Mouse (Mus musculus): ENCODE measurements around the gene Gm10643.

The Gm10643 gene

DNA sequence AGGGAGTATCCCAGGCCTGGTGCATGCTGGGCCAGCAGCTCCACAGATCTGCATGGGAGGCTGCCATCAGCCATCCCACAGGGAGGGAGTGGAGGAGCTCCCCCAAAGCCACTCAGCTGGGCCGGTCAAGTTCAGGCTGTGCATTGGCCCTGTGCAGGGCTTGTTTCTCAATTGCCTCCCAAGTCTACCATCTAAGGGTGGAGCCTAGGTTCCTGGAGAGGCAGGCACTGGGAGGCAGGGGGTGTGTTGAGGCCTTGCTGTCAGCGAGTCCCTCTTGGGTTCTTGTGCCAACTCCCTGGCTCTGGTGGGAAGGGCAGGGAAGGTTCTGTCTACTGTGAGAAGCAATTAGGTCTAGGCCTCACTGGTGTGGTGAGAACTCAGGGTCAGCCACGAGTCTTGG, 7.0 kb upstream of the Gm10643 start:
- no peak for DNase-seq (ENCODE audit: low read depth, low spot score)

DNA sequence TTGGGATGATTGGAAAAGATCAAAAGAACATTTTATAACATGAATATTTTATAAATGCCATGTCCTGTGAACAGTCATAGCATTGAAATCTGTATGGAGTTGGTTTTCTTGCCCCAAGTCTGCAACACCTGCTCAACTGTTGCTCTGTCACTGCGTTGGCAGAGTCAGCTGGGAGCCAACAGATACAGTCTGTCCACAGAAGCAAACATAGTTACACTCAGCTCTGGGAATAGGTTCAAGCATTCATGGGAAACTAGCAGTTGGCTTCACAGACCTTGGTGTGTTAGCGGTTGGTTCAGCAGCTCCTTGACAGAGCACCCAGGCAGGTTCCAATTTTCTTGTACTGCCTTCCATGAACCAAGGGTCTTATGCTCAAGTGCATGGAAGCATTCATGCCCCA, 5.7 kb upstream of the Gm10643 start:
- DNase-seq (ENCODE audit: low read depth, low spot score), result no peak

DNA sequence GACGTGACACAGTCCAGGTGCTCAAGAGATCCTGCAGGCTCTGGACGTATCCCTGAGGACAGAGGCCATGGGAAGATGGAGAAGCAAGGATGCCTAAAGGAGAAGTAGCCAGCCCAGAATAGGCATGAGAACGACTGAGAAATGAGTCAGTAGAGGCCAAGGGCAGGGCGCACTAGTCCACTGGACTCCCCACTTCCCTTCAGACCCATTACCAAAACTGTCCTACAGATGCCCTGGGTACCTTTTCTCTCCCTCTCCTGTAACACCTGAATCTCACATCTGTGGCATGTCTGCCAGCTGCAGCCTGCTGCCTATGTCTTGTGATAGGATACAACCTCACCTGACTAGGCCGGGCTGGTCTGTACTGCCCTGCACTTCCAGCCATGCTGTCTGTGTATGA, 5.3 kb upstream of the Gm10643 start:
- peak; percentile 16 for DNase-seq (ENCODE audit: low read depth, low spot score)

DNA sequence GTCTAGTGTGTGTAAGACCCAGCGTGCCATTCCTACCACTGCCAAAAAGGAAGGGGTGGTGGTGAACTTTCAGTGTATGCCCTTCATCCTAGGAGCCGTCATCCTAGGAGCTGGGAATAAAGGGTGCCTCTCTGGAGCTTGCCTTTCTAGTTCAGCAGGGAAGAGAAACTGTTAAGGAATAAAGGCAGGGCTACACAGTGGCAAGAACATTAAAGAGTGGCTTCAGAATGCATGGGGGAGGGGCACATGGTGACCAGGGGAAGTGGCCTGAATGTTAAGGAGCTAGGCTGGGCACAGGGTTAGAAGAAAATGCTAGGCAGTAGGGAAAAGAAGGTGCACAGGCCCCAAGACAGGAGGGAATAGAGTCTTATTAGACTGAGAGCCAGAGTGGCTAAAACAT, 4.8 kb upstream of the Gm10643 start:
- DNase-seq (ENCODE audit: low read depth, low spot score), result no peak

DNA sequence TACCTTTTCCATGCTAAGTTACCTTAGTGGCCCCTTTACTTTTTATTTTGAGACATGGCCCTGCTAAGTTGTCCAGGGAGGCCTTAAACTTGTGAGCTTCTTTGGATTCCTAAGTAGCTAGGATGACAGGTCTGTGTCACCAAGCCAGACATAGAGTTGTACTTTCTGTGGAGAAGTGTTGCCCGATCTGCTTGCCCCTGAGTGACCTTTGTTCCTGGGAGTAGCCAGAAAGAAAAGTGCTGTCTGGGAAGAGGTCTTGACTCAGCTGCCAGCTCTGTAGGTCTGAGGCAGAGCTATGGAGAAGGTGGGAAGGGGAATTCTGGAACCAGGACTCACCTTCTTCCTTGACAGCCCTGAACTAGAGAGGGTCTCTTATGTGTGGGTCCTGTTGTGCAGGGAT, 4.2 kb upstream of the Gm10643 start:
- DNase-seq (ENCODE audit: low read depth, low spot score), result no peak

DNA sequence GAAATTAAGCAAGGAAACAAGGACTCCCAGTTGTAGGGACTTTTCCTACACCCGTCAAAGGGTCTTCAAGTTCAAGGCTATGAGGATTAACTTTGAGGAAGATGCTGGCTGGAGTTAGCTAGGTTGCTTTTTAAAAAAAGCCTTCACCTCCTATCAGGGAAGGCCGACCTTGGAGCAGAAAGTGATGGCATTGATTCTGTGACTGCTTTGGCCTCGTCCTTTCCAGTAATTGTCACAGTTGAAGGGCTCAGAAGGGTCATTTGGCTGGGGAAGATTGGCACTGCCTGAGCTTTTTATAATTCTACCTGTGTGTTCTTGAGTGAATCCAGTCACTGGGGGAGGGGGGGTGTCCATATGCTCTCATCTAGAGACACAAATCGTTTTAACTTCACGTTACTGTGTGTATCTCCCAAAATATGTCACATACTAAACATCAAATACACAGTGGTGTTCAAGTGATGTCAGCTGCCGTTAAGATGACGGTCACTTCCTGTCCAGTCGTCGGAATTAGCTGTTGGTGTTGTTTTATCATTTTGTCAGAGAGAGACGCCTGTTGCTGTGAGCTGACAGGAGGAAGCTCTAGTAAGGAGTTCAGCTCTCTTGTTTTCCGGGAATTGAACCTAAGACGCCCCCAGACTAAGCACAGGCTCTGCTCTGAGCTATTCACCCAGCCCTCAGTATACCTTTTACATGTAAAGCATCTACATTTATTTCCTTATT, 3.5 kb upstream of the Gm10643 start:
- DNase-seq (ENCODE audit: low read depth, low spot score), result no peak

DNA sequence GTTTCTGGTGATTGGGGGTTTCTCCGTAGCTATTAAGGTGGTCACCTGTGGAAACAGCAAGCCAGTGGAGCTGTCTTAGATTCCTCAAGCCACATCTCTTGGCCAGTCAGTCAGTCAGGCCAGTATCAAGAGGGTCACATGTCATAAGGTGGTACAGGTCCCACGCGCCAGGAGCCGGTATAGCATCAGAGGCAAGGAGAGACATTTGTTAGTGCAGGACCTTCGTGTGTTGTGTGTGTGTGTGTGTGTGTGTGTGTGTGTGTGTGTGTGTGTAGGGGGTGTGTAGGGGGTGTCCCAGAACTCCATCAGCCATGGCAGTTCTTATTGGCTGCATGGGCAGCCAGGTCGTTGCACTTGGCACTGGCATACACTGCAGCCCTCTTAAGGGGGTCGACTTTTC, 3.0 kb upstream of the Gm10643 start:
- peak; percentile 13 for DNase-seq (ENCODE audit: low read depth, low spot score)

DNA sequence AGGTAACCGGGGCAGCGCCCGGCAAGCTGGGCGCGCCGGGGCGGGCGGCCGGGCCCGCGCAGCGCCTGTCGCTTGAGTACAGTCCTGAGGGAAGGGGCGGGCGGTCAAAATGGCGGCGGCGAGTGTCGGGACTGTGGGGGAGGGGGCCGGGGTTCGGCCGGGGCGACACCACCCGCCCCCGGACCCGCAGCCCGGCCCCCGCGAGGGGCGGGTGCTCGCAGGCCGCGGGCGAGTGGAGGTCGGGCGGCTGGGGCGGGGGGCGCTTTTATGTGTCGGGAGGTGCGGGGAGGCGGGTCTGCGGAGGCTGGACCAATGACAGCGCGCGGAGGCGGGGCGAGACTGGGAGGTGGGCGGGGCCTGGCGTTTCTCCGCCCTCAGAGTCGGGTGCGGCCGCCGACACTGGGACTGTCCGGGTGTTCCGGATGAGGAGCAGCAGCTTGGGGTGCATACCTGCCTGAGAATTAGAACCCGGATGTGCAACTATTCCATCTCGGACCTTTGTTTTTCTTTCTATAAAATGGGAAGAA, 2.2 kb upstream of the Gm10643 start:
- peak; percentile 95 for DNase-seq (ENCODE audit: low read depth, low spot score)

DNA sequence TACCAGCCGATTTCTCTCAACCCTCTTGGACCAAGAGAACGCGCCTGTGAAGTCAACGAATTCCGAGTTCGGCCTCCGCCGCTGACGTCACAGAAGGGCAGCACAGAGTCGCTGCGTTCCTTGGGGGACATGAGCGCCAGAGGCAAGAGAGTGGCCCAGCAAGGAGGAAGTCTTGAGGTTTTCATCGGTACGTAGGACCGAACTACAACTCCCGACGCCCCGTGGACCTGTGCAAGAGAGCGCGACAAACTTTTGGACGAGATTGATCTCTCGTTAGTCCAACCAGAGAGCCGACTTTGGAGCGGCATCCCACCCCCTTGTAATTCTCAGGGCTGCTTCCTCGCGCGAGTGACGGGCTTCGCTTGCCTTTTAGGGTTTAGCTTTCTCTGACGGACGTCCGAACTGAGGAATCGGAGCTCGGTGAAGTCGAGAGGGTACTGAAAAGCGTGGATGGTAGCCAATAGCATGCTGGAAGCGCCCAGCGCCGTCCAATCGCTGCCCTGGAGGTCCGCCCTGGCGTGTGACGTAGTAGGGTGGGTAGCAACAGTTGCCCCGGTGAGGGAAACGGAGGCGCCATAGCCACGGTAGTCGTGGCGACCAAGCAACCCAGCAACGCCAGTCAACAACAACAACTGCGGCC, 1.5 kb upstream of the Gm10643 start, which contains the start of gene Rfx1:
TSS of gene Rfx1 (plus strand) at position 544 of the 640 bp plus-strand sequence.
- peak; percentile 100 for DNase-seq (ENCODE audit: low read depth, low spot score)

DNA sequence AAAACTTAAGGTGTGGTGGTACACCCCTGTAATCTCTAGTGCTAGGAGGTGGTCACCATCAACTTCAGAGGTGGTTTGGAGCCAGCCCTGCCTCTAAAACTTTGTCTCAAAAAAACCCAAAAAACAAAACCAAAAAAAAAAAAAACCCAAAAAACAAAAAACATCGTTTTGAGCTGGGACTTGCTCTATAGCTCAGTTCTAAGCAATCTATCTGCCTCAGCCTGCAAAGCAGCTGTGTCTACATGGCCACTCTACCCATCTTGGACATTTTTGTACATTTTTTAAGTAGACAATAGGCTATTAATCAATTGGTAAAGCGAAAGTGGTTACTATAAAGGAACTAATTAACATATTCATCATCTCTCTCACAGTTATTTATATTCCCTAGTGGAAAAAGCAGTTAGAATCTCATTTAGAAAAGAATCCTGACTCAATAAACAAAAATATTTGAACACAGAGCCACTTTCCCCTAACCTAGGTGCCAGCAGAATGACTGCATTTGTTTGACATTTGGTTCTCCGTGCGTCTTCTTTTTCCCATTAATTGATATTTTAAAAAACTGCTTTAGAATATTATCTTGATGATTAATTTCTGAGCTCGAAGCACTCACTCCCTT, 628 bp upstream of the Gm10643 start:
- DNase-seq (ENCODE audit: low read depth, low spot score), result no peak

DNA sequence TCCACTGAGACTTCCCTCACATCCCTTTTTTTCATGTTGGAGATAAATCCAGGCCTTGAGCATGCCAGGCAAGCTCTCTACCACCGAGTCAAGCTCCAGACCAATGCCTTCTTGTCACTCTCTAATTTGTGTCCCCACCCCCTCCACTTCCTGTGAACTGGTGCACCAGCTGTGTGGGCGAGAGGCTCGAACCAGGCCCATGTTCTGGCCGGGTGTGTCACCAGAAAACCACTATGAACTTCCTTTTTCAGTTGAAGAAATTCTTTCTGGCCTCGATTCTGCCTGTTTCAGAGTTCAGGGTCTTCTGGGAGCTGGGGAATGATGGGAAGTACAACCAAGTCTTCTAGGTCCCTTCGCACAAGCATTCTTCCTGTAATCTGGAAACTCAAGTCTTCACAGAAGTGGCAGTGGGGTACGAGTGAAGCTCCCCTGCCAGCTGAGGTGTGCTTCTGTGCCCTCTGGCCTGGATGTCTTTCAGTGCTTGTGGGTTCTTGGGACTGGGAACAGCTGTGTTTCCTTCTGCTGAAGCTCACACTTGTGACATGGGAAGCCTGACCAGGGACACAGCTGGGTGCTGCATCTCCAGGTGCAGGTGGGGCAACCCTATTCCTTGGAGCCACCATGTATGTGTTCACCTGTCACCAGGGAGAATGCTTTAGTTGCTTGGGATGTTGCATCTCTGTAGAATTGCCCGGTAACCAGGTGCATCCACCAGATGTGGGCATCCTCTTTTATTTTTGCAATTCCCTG, 901 bp downstream of the Gm10643 start:
- peak; percentile 80 for DNase-seq (ENCODE audit: low read depth, low spot score)

DNA sequence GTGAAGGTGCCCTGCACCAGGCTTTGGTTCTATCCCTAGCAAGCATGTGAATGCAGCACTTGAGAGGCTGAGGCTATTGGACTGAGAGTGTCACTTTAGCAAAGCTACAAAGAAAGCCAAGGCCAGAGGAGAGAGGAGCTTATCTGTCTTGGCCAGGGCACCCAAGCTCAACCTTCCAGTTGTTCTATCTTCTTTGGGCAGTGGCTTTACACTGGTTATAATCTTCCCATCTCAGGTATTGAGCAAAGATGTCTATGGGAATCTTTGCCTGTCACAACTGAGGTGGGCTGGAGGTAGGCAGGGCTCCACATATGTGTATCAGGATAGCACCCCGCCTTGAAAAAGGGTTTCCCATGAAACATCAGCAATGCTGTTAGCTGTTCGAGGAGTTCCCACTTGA, 4.7 kb downstream of the Gm10643 start:
- no peak for DNase-seq (ENCODE audit: low read depth, low spot score)

DNA sequence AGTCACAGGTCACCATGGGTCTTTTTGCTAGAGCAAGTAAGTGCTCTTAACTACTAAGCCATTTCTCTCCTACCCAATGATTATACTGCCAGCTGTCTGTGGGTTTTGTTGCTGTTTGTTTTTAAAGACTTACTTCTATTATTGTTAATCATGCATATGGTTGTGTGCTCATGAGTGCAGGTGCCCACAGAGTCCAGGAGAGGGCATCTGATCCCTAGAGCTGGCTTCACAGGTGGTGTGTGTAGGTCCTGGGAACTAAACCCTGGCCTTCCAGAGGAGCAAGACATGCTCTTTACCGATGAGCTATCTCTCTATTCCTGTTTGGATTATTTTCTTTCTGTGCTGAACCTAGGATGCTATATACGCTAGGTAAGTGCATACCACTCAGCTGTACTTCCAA, 5.7 kb downstream of the Gm10643 start:
- peak; percentile 26 for DNase-seq (ENCODE audit: low read depth, low spot score)

DNA sequence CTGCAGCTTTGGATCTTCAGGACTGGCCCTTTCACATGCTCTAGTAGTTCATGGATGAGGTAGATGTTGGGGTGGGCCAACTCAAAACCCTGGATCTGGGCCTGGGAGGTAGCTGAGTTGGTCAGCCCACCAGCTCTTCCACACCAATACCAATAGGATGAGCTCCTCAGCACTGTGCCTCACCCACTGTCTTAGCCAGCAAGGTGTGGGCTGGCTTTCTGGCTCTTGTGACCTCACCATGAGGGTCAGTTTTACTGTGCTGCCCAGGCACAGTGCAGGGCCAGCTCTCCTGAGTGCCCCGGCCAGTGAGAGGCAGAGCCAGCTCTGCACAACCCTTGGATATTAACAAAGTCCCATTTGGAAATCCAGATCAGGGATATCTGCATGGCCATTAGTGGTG, 7.1 kb downstream of the Gm10643 start:
- no peak for DNase-seq (ENCODE audit: low read depth, low spot score)

DNA sequence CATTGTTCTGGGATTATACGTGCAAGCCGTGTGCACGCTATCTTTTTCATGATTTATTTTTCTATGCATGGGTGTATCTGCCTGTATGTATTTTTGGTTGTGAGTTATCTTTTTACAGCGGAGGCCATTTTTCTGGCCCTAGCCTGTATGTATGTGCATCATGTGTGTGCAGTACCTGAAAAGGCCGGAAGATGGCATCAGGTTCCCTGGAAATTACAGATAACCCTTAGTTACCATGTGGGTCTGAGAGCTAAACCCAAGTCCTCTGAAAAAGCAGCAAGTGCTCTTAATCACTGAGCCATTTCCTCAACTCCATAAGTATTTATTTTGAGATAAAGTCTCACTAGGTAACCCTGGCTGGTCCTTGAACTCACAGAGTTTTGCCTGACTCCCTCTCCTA, 11.7 kb downstream of the Gm10643 start:
- DNase-seq (ENCODE audit: low read depth, low spot score), result no peak

DNA sequence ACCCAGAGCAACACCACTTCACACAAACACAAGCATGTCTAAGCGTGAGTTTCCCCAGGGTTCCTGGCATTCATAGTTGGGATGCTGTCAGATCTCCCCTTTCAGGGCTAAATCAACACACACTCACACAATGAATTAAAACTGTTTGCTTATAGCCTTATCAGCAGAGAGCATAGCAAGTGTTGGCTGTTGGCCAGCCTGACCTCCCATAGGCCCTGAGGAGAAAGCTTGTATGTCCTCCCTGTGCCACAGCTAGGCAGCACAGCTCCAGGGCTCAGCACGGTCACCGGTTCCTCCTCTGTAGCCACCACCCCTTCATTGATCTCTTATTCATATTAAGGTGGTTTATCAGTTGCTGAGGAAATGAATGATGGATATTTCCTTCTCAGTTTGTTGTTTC, 12.2 kb downstream of the Gm10643 start:
- DNase-seq (ENCODE audit: low read depth, low spot score), result no peak

DNA sequence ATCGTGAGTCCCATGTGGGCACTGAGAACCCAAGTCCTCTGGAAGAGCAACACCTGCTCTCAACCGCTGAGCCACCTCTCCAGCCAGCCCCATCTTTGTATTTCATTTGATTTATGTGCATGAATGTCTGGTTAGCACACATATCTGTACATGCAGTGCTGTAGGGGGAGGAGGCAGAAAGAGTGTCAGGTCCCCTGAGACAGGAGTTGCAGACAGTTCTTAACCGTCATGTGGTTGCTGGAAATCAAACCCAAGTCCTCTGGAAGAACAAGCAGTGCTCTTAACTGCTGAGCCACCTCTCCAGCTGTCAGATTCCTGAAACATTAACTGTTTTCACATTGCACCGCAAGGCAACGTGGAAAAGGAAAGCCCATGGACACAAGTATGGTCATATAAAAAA, 16.8 kb downstream of the Gm10643 start:
- DNase-seq (ENCODE audit: low read depth, low spot score), result no peak

DNA sequence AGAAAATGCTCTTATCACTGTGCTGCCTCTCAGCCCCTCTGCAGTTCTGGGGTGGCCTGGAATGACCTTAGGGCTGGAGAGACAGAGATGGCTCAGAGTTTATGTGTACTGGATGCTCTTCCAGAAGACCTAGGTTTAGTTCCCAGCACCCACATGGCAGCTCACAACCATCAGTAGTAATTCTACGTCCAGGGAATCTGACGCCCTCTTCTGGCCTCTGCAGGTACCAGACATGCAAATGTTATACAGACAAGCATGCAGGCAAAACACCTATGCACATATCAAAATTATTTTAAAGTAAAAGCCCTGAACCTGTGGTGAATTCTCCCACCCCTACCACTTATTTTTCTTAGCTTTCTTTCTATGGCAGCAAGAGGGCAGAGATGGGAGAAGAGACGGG, 18.4 kb downstream of the Gm10643 start:
- no peak for DNase-seq (ENCODE audit: low read depth, low spot score)

DNA sequence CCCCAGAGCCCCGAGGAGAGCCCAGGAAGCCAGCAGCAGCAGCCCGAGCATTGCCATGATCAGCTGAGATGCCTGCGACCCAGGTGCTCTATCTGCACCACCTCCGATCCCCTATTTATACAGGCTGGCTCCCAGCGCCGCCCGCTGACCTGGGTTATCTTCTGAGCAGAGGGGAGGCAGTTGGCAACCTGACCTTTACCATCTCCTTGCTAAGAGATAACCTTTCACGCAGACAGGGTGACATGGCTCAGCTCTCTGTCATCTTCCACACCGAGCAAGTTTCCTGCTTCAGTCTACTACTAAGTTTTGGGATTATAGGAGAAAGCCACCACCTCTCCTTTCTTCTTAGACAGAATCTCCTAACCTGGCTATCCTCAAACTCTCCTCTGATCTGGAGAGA, 20.0 kb downstream of the Gm10643 start, which contains the start of gene Rln3:
TSS of gene Rln3 (minus strand) at position 101 of the 400 bp plus-strand sequence.
- DNase-seq (ENCODE audit: low read depth, low spot score), result no peak

DNA sequence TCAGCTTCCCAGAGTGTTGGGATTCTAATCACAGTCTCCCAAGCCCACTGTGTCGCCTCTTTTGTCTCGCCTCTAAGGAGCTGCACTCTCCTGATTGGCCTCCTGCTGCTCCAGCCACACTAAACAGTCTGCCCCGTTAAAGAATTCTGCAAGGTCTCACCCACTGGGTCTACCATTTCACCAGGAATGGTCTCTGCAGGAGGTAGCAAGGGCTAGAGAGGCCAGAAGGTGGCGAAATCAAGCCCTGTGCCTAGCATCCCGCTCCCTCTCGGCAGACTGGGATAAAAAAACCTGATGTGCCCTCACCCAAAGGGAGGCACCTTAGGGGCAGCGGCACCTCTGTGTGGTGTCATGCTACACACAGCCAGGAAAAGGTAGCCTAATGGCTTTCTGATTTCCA, 20.8 kb downstream of the Gm10643 start:
- DNase-seq (ENCODE audit: low read depth, low spot score), result no peak

DNA sequence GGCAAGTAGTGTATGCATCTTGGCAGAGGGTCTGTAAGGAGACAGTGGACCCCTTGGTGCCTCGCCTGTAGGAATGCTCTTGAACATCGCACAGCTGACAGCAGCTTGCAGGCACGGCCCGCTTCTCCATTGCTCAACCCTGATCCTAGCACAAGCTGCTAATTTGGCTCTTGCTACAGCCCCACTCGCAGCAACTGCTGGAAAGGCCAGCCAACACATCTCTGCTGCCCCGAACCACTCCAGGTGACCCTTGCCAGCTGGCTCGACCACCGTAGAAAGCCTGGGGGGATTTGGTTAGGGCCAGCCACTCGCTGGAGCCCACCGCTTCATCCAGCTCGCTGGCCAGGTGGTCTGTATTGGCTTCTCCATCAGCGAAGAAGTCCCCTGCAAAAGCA, 22.0 kb downstream of the Gm10643 start:
- DNase-seq (ENCODE audit: low read depth, low spot score), result no peak
